Mouse (Mus musculus) gonadal fat pad, adult 2 months (tissue): ENCODE data around the gene Tspan9. TPM values are rescaled to one million over a fixed set of nuclear protein-coding genes. Genes with fewer than 3 reads are reported as not detected.

Experiments used
- DNase-seq: peaks from one replicate; pipeline ENCODE4 v3.0.0-alpha.2; 2012; ENCODE audit warnings: low read depth
- polyA plus RNA-seq: library from polyadenylated mRNA; depleted of rRNA; stranded (reverse); fragments of >200 nt; gene quantifications from 2 replicates; pipeline ENCODE4 v1.2.3, GENCODE M21; 2012

Tspan9 gene
- polyA plus RNA-seq, 1 experiment, result 91.2 TPM

DNA sequence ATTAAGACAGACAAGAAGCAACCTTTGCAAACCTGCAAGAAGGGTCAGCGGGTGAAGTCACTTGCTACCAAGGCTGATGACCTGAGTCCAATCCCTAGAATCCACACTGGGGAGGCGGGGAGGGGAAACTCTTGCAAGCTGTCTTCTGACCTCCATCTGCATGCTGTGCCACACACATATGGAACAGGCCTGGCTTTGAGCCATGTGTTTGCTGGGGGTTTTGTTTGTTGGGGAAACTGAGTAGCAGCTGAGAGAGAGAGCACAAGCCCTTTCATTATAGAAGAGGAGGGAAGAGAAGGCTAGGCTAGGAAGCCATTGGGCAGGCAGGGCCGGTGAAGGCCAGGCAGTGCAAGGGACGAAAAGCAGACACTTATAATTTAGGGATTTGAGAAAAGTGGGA is 123.3 kb downstream of the Tspan9 start:
- DNase-seq, result no peak

DNA sequence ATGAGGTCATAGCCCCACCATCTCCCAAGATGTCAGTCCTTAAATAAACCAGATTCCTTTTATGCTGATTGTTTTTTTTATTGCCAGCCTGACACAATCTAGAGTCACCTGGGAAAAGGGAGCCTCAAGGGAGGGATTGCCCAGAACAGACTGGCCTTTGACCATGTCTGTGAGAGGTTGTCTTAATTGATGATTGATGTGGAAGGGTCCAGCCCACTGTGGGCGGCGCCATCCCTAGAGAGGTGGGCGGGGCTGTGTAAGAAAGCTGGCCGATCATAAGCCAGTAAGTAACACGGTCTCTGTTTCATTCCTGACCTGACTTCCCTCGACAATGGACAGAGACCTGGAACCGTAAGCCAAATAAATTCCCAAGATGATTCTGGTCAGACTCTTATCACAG is 124.3 kb downstream of the Tspan9 start:
- no peak for DNase-seq

DNA sequence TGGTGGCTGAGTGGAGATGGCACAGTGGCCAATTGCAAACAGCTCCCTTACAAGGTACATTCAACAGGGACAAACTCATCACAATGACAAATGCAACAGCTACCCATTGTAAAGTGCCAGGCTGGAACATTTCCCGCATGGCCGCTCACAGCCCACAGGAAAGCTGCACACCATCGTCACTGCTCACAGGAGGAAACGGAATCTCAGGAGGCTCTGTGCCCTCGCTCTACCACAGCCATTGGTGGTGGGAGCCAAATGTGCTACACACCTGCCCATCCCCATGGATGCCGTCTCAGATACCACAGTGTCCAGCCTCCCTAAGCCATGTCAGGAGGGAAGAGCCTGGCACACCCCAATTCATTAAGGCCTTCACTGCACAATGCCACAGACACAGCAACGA is 128.1 kb downstream of the Tspan9 start:
- no peak for DNase-seq

DNA sequence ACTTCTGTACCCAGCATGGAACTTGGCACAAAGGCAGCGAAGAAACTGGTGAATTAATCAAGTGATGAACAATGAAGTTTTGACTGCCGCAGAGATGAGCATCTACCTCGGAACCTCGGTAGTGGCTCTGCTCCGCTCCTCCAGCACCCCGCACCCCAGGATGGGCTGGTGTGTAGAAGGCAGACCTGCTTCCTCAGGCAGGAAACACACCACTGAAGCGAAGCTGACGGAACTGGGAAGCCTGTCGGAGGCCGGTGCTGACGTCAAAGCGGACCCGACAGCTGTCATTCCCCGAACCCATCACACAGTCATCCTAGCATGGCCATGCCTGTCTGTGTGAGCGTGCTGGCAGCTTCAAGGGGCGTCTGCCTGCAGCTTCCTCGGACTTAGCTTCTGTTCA is 131.6 kb downstream of the Tspan9 start:
- no peak for DNase-seq

DNA sequence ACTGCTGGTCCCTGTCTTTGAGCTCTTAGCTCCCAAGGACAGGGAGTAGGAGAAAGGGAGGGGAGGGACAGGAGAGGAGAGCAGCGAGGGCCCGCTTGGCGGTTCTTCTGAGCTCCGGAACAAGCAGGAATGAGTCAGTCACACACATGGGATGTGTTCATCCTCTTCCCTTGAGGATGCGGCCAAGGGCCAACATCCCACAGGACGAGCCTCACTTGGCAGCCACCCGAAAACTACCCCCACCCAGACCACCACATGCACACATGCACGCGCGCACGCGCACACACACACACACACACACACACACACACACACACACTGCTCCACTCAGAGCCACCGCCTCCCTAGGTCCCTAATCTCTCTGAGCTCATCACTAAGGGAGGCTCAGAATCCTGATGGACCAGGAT is 132.3 kb downstream of the Tspan9 start:
- no peak for DNase-seq

DNA sequence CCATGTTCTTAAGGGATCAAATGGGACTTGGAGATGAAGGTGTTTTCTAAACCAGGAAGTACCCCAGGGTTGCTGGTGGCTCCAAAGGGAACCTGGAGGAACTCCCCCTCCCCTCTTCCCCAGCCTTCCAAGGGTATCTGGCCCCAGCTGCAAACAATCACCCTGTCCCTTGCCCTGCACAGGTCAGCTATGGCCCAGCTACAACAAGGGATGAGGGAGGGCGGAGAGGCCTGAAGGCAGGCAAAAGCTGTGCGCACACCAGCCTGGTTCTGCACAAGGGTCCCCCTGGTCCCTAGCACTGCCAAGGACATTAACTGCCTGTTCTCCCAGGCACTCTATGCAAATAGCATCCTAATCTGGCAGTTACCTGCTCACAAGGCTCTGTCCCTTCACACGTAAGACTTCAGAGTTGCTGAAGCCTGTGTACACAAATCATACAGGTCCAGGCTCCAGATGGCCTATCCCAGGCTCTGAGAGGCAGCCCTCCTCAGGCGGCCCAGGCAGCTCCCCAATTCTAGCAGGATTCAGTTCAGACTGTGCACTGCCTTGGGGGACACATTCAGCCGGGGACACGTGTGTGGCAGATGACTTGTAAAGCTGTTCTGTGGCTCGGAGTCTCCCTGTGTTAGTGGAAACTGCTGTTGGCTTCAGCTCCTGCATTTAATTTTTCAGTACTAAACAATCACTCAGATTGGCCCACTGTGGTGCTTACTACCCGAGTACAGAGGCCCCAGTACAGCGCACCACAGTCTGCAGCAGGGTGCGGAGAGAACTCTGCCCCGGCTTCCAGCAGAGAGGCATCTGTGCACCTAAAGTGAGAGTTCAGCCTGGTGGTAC is 133.0 kb downstream of the Tspan9 start:
- no peak for DNase-seq

DNA sequence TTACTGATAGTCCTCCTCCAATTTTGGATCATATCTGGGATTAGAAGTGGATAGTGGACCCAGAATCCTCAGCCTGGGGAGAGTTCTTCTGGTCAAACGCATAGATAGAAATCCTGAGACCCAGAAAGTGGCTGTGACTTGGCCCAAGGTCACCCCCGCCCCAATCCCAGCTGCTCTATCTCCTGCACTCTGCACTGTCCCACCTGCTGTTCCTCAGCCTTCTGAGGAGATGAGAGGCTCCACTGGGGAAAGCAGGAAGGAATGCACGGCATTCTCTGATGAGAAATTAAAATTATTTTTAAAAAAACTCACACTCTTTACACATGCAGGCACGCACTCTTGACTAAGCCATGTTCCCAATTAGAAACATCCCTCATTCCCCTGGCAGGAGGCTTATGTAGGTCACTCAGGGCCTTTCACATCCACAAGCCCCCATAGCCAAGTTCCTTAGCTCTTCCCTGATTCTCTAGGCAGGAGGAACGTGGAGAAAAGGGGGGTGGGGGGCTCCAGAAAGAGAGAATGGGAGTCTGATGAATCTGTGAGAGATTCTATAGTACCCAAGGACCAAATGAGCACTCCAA is 135.3 kb downstream of the Tspan9 start:
- DNase-seq, result no peak

DNA sequence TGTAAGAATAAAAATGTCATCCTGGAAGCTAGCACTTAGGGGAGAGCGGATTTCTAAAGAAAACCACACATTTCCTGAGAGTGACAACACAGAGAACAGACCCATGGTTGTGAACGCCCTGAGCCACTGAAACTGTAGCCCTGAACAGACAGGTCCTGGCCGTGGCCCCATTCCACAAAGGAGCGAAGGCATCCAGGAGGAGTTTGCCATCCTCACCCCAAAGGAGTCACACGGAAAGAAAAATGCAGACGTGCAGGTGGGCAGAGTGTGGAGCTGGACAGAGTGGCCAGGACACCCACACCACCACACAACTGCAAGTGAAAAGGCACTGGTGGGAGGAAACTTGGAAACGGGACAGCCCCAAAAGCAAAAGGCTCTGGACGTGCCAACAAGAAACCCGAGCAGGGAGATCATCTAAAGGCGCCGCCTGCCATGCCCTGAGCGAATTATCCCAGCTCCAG is 136.1 kb downstream of the Tspan9 start:
- peak; percentile 5 for DNase-seq

DNA sequence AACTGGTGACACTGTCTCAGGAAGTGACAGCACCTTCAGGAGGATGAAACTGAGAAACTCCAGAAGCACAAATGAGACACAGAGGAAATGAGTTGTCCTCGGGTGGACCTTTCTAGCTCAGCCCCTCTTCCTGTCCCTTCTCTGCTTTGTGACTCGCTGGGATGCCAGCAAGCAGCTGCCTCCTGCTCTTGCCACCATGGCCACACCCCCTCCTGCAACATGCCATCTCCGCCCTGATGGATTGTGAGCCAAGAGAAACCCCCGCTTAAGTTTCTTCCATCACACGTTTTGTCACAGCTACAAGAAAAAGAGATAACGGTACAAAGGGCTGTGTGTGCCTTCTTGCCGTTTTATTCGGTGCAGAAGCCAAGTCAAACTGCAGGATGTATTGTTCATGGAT is 137.2 kb downstream of the Tspan9 start:
- no peak for DNase-seq

DNA sequence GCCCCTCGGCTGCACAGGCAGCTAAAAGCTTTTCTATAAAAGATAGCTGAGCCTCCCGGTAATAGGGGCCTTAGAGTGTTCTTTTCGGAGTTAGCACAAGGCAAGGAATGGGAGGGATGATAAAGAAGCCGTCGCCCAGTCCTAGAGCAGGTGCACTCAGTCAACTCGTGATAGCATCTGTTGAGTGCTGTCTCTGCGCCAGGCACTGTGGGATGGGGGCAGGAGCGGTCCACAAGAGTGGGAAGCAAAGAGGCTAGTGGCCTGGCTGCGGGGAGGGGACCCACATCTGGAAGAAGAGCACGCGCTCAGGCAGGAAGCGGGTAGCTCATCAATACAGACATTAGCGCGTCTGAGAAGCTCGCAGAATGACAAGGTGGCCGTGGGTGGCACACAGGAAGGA is 138.8 kb downstream of the Tspan9 start:
- no peak for DNase-seq

DNA sequence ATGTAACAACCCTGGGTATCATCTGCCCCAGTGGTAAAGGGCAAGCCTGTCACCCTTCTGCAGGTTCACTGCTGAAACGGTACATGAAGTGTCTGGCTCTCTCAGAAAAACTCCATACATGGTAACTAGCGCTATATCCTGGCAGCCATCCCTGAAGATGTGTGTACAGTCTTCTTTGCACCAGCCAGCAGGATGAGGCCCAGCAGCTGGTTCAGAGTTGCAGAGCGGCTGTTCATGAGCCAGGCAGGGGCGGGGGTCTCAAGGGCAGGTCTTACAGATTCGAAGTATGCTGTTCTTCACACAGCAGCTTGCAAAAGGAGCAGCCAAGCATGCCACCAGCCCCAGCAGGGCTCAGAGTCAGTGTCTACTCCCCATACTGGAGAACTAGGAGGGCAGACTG is 139.9 kb downstream of the Tspan9 start:
- no peak for DNase-seq

DNA sequence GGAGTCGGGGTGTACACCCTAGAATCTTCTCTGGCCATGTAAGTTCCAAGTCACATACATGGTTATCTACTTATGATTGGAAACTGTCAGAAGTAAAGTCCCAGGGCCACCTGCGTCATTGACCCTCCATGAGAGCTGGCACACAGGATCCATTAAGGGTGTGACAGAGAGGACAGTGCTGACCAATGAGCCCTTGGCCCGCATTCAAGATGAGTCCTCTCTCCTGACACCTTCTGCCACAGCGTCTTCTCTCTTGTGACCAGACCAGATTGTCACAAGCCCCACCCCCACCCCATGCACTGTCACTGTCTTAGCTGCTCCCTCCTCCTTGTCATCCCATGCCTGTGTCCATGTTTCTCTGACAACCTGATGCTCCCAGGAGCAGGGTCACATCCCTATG is 140.7 kb downstream of the Tspan9 start:
- no peak for DNase-seq

DNA sequence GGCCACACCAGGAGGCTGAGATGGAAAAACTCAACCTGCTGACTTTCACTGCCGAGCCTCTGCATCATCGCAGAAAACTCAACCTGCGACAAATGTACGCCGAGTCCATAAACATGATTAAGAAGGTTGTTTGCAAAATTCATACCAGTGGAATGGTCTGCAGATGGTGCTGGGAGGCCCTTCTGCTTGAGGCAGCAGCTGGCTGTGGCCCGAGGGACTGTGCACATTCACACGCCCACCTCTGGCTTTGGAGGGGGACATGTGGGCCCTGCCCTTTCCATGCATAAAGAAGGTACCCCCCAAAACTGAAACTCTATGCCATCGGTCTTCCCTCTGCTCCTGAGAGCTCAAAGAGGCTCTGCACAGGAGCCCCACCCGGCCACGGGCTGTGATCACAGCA is 141.3 kb downstream of the Tspan9 start:
- DNase-seq, result no peak

DNA sequence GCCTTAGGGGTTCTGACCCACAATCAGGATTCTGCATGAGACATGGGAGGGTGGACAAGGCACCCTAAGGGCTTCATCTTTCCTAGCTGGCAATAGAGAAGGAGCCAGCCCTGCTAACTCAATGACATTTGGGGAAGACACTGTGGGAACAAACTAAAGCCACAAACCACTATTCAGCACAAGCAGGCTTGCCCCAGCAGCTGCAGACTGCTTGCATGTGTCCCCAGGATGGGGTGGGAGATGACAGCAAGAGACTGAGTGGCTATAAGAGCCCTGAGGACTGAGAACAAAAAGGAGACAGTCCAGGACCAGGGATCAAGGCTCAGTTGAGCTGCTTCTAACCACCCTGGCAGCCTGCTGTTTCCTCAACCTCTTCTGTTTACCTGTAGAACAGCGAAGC is 141.8 kb downstream of the Tspan9 start:
- no peak for DNase-seq

DNA sequence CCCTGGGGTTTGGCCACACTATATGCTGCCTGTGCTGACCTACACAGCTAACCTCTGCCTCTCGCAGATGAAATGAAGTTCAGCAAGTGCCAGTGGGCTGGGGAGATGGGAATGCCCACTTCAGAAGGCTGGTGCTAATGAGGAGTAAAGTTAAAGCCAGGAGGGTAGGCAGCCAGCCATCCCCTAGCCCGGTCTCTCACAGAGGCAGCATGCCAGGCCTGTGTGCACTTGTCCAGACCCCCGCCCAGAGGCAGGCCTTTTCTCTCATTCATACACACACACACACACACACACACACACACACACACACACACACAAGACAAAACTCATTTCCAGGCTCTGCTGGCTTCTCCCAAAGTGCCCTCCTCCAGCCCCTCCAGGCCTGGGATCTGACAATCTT is 142.6 kb downstream of the Tspan9 start:
- no peak for DNase-seq

DNA sequence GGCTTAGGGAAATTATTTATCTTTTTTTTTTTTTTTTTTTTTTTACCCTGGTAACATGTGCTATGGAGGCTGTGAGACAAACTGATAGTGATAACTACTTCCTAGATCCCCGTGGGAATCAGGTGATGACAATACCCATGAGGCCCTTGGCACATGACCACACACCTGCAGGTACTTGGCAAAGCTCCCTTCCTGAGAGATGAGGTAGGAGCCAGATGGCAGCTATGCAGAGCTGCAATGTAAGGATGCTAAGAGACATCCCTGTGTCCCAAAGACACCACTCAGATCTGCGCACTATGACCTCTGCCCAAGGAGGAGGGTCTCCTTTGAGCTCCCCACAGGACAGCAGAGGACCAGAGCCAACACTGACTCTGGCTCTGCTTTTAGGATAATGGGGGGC is 144.3 kb downstream of the Tspan9 start:
- DNase-seq, result no peak

DNA sequence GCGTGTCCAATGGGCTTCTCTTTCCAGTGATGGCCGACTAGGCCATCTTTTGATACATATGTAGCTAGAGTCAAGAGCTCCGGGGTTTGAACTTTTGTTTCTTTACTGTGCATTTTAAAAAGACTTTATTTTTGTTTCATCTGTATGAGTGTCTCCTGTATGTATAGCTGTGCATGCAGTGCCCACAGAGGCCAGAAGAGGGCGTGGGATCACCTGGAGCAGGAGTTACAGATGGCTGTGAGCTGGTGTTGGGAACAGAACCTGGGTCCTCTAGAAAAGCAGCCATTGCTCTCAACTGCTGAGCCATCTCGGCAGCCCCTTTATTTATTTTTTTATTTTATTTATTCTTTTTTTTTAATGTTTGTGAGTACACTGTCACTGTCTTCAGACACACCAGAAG is 146.5 kb downstream of the Tspan9 start:
- no peak for DNase-seq

DNA sequence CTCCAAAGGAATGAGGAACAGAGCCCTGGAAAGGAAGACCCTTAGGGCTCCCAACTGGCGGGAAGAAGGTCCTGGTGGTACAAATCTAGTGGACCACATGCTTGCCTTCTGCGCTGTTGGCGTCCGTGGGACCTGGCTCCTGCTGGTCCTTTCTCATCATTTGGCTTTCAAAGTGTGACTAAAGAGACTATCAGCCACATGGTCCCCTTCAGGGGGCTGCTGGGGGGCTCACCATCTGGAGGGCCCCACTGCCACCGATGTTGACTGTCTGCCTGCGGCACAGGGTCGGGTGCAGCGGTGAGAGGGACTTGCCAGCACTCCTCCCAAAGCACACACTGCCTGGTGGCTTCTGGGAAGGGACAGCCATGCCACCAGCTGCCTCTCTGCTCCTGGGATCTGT is 150.4 kb downstream of the Tspan9 start:
- no peak for DNase-seq

DNA sequence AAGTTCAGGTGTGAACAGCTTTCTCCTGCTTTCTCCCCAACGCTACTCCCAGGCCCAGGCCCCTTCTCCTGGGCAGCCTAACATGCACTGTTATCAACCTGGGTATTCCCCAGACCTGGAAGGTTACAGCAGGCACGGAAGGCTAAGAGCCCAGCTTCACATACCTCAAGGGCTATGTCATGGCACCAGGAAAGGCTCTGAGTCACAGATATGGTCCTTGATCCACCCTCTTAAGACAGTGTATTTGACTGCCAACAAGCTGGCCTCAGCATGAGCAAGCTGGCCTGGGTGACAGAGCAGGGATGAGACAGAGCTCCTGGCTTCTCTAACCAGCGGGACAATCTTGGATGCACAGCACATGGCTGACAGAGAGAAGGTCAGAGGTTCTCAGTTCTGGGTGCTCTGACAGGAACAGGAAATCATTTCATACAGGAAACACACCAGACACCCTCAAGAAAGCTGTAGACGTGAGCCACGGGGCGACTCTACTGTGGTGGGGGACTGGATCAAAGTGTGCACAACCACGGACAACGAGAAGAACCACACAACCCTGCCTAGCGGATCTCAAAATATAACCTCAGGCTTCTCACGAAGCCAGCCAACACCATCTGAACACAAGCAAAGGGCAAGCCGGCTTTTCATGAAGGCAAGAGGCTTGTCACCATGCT is 151.8 kb downstream of the Tspan9 start:
- peak; percentile 14 for DNase-seq

DNA sequence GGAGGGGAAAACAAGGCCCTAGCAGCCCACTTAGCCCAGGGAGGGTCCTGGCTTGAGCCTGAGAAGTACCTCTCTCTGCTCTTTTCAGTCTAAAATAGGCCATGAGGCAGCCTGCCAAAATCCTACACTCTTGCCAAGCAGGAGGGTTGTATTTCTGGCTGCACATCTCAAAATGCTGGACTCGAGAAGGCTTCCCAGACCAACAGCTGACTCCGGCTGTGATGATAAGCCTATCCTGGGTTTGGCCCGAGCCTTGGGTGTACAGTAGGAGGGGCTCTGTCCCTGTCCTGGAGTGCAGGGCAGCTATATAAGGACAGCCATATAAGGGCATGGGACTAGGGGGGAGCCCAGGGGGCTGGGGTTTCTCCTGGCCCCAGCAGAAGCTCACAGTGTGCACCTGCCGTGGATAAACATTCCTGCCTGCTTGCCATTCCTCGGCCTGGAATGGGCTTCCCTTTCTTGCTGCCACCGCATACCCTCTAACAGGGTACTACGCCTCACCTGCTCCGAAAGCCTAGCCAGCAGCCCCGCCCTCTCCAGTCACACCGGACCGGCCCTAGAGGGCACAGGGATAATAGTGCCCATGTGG is 153.7 kb downstream of the Tspan9 start:
- DNase-seq, result no peak

DNA sequence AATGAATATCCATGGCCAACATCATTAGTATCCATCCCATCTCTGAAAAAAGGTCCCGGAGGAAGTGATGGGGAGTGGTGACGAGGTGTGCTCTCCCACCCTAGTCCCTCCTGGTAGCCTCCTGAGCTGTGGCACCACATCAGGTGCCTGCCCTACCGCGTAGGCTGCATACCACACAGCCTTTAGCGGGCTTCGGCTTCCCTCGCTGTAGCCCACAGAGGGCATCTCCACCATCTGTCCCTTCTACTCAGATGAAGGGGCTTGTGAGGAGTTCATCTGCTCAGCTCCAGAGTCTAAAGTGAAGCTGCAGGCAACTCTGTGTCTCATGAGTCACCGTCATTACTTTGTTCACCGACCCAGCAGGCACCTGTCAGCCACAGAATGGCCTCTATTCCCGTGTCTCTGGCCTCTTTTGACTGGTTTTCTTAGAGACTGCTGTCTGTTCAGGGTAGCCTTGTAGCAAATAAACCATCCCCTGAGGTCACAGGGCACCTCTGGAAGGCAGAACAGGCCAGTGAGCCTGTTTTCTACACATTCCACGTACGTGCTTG is 154.4 kb downstream of the Tspan9 start:
- DNase-seq, result no peak

DNA sequence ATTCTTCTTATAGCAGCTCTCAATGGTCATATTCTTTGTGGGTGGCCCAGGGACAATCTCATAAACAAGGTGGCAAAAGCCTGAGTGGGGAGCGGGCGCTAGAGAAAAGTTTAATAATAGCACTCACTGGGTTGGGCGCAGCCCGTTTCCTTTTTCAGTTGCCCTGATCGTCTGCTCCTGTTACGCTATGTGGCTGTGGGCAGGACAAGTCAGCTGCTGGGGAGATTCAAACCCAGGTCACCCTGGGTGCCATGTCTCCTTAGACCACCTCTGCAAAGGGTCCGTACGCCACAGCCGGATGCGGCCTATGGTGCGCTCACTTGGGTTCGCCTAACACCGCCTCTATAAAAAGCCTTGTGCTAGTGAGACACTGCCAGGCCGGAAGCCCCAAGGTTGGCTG is 156.0 kb downstream of the Tspan9 start:
- DNase-seq, result no peak
